Mouse (Mus musculus): ENCODE data around the gene Gjc2. TPM values are rescaled to one million over a fixed set of nuclear protein-coding genes. Genes with fewer than 3 reads are reported as not detected.

The Gjc2 gene
- polyA plus RNA-seq, 1 experiment from 2014 or later = 0.10 TPM

DNA sequence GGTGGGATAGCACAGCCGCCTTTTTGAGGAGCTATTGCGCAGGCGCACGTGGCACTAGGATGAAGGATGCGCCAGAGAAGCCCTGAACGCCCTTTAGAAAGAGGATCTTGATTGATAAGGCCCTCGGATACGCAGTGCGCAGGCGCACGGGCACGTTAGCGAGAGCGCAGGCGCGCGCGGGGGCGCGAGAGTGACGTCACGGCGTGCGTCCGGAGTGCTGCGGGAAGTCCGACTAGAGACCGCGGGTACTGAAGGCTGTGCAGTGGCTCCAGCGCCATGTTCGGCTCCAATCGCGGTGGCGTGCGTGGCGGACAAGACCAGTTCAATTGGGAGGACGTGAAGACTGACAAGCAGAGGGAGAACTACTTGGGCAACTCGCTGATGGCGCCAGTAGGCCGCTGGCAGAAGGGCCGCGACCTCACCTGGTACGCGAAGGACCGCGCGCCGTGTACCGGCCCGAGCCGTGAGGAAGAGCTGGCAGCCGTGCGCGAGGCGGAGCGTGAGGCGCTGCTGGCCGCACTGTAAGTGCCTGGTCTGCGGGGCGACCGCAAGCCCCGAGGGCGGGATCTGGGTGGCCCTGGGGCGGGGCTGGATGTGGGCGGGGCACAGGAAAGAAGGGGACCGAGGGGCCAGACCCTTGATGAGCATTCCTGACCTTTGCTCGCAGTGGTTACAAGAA lies 25.3 kb upstream of the Gjc2 start, which contains the start of gene 2310033P09Rik:
2310033P09Rik (plus strand) TSS at position 169 of the 679 bp plus-strand sequence.
- no peaks in the 10 kb centered on the region for H3K9me3 ChIP-seq (replicated peaks)
- WGBS (ENCODE audit: insufficient replicate concordance) = under 1% methylated on average over 67 of the region's 67 CpGs
- ATAC-seq (ENCODE audit: insufficient read depth) = peak; percentile 81

DNA sequence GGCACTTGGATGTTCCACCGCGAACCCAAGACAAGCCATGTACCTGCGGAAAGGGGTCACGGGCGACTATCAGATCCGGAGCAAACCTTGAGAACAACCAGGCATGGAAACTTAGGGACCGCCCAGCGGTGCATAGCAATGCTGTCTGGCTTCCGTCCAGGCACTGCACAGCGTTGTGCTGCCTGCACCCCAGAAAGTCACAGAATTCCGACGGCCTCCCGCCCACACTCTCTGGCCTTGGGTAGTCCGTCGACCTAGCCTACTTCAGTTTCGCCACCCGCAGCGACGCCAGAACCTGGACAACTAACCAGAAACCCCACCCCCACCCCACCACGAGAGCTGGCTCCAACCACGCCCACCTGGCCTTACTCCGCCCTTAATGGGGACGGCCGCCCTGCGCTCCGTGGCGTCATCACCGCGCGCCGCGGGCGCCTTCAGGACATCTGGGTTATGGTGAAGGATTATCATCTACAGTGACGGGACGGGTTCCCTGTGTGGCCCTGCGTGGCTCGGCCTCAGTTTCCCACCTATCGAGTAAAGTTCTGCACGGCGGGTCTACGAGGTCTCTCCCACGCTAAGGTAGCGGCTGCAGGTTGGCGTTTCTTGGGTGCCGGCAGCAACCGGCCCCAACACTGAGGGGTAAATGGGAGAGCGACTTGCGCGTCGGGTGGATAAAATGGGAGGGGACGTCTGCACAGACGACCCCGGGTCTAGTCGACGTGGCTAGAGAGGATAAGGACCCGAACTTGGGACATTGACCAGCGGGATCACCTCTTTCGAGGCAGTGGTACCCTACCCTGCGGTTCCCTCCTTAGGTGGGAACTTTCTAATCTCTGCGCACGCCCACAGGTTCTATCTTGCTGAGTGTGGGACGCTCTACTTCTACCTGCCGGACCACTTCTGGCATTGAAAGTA lies 19.3 kb upstream of the Gjc2 start, which contains the start of gene Mrpl55:
Mrpl55 (plus strand) TSS at position 406 of the 915 bp plus-strand sequence.
- Histone ChIP-seq H3K9ac (peak within 1 kb of the TSS; percentile 81), H3K4me2 (peak within 1 kb of the TSS; percentile 87), H3K4me1 (replicated peaks) (peaks cover 38% of the 10 kb centered on the region), H3K27me3 (no peaks in the 10 kb centered on the region), H3K9me3 (replicated peaks) (no peaks in the 10 kb centered on the region), H3K36me3 (replicated peaks) (peaks cover 51% of the 10 kb centered on the region), H3K27ac (replicated peaks) (peak within 1 kb of the TSS; percentile 85), H3K4me3 (replicated peaks) (peak within 1 kb of the TSS; percentile 90)
- peak; percentile 93 for ATAC-seq (ENCODE audit: insufficient read depth)
- under 1% methylated on average over 63 of the region's 63 CpGs for WGBS (ENCODE audit: insufficient replicate concordance)

More for the DNA sequence above, 25.3 kb upstream of the Gjc2 start, which contains the start of gene 2310033P09Rik:
- no peaks in the 10 kb centered on the region for H3K27me3 ChIP-seq
- H3K27ac ChIP-seq (replicated peaks) = peak within 1 kb of the TSS; percentile 94
- peak within 1 kb of the TSS; percentile 94 for H3K4me2 ChIP-seq
- H3K36me3 ChIP-seq (replicated peaks) = peaks cover 76% of the 10 kb centered on the region
- H3K9ac ChIP-seq = peak within 1 kb of the TSS; percentile 95
- H3K4me1 ChIP-seq (replicated peaks) = peaks cover 46% of the 10 kb centered on the region
- H3K4me3 ChIP-seq (replicated peaks) = peak within 1 kb of the TSS; percentile 97

DNA sequence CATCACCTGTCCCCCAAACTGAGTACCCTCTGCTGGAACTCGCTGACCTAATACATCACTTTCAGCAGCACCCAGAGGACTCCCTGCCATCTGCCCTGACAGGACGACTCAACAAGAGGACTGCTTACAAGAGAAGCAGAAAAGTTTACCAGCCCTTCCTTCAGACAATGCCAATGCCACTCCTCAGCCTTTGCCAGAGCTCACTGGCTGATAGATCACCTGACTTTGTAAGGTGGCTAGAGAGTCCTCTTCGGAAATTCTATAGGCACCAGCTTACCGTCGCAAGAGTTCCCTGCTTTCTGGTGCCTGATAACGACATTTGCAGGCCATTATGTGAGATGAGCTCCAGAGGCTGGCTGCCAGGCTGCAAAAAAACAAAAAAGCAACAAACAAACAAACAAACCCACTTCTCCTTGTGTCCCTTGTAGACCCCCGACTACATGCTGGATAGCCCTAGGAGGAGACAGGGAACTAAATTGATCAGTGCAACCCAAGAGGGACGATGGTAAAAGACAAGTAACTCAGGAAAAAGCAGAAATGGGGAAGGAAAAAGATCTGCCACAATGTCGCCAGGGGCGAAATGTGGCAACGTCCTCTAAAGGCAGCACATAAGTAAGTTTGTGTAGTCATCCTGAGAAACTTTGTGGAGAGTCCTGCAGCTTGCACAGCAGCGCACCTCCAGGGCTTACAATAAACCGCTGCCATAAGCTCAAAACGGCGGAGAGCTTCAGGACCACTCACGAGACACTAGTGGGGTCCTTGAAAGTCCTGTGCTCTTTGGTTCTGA lies 18.4 kb upstream of the Gjc2 start:
- 9% methylated on average over 16 of the region's 16 CpGs for WGBS (ENCODE audit: insufficient replicate concordance)
- Histone ChIP-seq H3K4me1 (replicated peaks) (peaks cover 38% of the 10 kb centered on the region), H3K27me3 (no peaks in the 10 kb centered on the region), H3K36me3 (replicated peaks) (peaks cover 42% of the 10 kb centered on the region), H3K9ac (peak overlapping the region; percentile 81), H3K27ac (replicated peaks) (peak overlapping the region; percentile 85), H3K9me3 (replicated peaks) (no peaks in the 10 kb centered on the region), H3K4me2 (peak overlapping the region; percentile 87), H3K4me3 (replicated peaks) (peak overlapping the region; percentile 90)
- no peak for ATAC-seq (ENCODE audit: insufficient read depth)

DNA sequence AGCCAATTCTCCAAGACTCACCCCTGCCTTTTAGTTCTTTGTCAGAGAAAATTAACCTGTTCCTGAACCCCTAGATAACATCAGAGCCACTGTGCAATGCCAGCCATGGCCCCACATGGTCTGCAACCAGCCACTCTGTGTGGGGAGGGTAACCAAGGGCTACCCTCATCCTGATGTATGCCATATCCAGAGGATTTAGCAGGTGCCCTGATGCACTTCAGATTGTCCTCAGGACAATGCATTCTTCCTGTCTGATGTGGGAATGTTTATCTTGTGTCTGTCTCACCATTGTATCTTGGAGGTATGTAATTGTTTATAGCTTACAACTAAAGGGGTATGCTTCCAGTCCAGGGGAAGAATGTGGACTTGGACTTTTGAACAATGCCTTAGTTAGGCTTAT lies 13.2 kb upstream of the Gjc2 start:
- H3K27me3 ChIP-seq = no peaks in the 10 kb centered on the region
- H3K4me1 ChIP-seq (replicated peaks) = peaks cover 34% of the 10 kb centered on the region
- no peaks in the 10 kb centered on the region for H3K9me3 ChIP-seq (replicated peaks)
- H3K9ac ChIP-seq = no peak overlapping the region
- no peak overlapping the region for H3K4me3 ChIP-seq (replicated peaks)
- H3K4me2 ChIP-seq = no peak overlapping the region
- peaks cover 16% of the 10 kb centered on the region for H3K36me3 ChIP-seq (replicated peaks)
- no peak overlapping the region for H3K27ac ChIP-seq (replicated peaks)
- no peak for ATAC-seq (ENCODE audit: insufficient read depth)

DNA sequence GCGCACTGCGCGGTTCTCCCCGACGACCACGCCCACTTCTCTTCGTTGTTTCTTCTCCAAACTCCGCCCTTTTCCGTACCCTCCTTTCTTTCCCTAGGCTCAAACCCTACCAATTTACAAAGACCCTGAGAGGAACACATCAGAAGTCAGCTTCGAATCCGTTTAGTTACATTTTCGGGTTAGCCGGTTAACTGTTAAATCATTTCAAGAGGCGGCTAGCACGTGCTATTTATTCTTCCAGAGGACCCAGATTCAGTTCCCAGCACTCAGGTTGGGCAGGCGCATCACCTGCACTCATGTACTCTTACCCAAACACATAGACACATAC lies 9.0 kb upstream of the Gjc2 start, which contains the start of gene Guk1:
Guk1 (minus strand) TSS at position 154 of the 328 bp plus-strand sequence.
- Histone ChIP-seq H3K4me3 (replicated peaks) (peak within 1 kb of the TSS; percentile 81), H3K4me2 (peak within 1 kb of the TSS; percentile 92), H3K36me3 (replicated peaks) (0 out of 2 replicates have a peak, but pooled peaks cover under 1% of the 10 kb centered on the region), H3K9ac (peak within 1 kb of the TSS; percentile 73), H3K27me3 (no peaks in the 10 kb centered on the region), H3K4me1 (replicated peaks) (peaks cover 48% of the 10 kb centered on the region), H3K27ac (replicated peaks) (peak within 1 kb of the TSS; percentile 95), H3K9me3 (replicated peaks) (no peaks in the 10 kb centered on the region)
- no peak for ATAC-seq (ENCODE audit: insufficient read depth)
- WGBS (ENCODE audit: insufficient replicate concordance) = 6% methylated on average over 16 of the region's 16 CpGs

DNA sequence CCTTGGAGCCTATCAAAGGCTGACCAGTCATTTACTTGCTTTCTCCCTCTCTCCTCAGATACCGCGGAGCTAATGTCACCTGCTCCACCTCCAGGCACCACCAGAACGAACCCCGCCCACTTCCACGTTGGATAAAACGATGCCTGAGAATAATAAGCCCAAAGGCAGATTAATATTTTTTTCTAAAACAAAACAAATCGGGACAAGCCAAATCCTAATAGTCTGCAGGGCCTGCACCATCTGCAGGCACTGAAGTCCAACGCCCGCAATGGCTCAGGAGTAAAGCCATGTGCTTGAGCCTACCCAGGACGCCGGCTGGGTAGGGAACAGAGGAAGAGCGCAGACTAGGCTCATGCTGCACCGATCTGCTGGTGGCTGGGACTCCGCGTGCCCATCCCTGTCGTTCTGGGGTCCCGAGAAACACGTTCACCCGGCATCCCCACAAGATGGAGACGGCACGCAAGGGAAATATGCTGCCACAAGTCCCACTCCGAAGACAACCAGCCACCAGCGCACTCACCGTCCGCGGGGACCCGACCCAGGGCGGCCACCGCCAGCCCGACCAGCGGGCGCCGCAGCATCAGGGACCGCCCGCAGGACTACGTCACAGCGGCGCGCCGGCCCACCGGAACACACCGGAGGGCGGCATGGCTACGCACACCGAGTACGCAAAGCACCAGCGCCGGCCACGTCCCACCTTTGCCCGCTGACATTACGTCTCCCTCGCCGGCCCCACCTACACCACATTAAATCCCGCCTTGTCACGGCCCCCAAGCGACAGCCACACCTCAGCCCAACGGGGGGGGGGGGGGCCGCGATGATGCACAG lies 8.4 kb upstream of the Gjc2 start:
- peak; percentile 95 for ATAC-seq (ENCODE audit: insufficient read depth)
- no peaks in the 10 kb centered on the region for H3K9me3 ChIP-seq (replicated peaks)
- 0 out of 2 replicates have a peak, but pooled peaks cover 6% of the 10 kb centered on the region for H3K36me3 ChIP-seq (replicated peaks)
- peak overlapping the region; percentile 81 for H3K4me3 ChIP-seq (replicated peaks)
- H3K4me2 ChIP-seq = peak overlapping the region; percentile 92
- peak overlapping the region; percentile 73 for H3K9ac ChIP-seq
- under 1% methylated on average over 56 of the region's 59 CpGs for WGBS (ENCODE audit: insufficient replicate concordance)
- peak overlapping the region; percentile 95 for H3K27ac ChIP-seq (replicated peaks)
- peaks cover 50% of the 10 kb centered on the region for H3K4me1 ChIP-seq (replicated peaks)
- H3K27me3 ChIP-seq = no peaks in the 10 kb centered on the region

DNA sequence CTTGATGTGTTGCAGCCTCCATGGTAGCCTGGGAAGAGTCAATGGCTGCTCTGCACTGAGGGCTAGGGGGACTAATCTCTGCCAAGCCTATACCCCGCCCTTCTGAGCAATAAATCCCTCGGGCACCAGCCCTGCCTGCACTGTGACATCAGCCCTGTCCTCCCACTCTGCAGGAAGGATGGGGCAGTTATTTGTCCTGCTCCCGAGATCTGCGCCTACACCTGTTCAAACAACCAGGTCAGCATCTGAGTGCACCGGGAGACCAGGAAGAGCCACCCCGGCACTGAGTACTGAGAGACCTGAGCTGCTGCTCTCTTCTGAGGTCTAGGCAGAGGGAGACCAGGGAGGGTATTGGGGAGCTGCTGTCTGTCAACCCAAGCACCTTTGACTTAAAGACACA lies 4.7 kb upstream of the Gjc2 start:
- WGBS (ENCODE audit: insufficient replicate concordance) = 63% methylated on average over 6 of the region's 6 CpGs
- H3K4me1 ChIP-seq (replicated peaks) = peaks cover 66% of the 10 kb centered on the region

DNA sequence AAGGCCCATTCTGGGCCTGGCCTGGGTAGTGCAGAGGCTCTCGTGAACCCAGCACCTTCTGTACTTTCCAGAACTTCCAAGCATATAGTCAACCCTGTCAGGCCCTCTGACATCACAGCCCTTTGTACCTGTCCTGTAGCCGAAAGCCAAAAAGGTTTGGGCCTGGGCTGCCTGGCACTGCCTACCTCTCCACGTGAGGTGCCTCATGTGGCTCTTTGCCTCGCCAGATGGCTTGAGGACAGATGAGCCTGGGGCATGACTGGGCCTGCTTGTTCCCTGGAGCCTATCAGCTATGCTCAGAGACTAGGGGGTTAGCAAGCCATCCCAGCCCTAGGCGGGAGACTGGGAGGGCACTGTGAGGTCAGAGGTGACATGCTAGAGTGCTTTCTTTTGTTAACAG lies 2.5 kb upstream of the Gjc2 start:
- no peak overlapping the region for H3K9ac ChIP-seq
- ATAC-seq (ENCODE audit: insufficient read depth) = no peak
- peaks cover 32% of the 10 kb centered on the region for H3K36me3 ChIP-seq (replicated peaks)
- no peaks in the 10 kb centered on the region for H3K9me3 ChIP-seq (replicated peaks)
- no peak overlapping the region for H3K4me2 ChIP-seq
- H3K27ac ChIP-seq (replicated peaks) = 0 out of 2 replicates have a peak overlapping the region, but pooled peaks have one; percentile 24
- no peak overlapping the region for H3K4me3 ChIP-seq (replicated peaks)
- WGBS (ENCODE audit: insufficient replicate concordance) = 67% methylated on average over 5 of the region's 5 CpGs
- peaks cover 53% of the 10 kb centered on the region for H3K4me1 ChIP-seq (replicated peaks)
- peaks cover 8% of the 10 kb centered on the region; the same call in 1 of the 2 replicates for H3K27me3 ChIP-seq

More for the DNA sequence above, 4.7 kb upstream of the Gjc2 start:
- Histone ChIP-seq H3K27me3 (no peaks in the 10 kb centered on the region), H3K27ac (replicated peaks) (no peak overlapping the region), H3K36me3 (replicated peaks) (peaks cover 32% of the 10 kb centered on the region), H3K4me2 (no peak overlapping the region), H3K4me3 (replicated peaks) (no peak overlapping the region), H3K9me3 (replicated peaks) (no peaks in the 10 kb centered on the region), H3K9ac (no peak overlapping the region)
- no peak for ATAC-seq (ENCODE audit: insufficient read depth)

DNA sequence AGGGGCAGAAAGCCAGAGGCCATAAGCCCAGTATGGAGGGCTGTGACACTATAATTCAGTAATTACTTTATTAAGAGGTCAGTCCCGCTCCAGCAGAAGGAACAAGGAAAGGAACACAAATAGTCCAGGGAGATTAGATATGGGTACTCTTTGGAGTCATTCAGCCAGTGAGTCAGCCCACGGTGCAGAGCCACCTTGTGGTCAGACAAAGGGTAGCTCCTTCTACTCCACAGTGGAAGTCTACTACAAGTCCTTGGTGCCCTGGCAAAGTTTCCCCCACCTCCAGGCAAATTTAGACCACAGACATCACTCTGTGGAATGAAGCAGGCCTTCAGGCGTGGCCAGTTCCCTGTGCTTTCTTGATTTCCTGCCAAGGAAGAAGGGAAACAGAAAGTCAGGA lies 808 bp upstream of the Gjc2 start:
- WGBS (ENCODE audit: insufficient replicate concordance) = 15% methylated on average over 3 of the region's 3 CpGs
- H3K4me3 ChIP-seq (replicated peaks) = no peak overlapping the region
- ATAC-seq (ENCODE audit: insufficient read depth) = peak; percentile 45
- peaks cover 25% of the 10 kb centered on the region for H3K27me3 ChIP-seq
- peak overlapping the region; percentile 61 for H3K27ac ChIP-seq (replicated peaks)
- peak overlapping the region; percentile 26; the same call in 1 of the 2 replicates for H3K9ac ChIP-seq
- H3K4me2 ChIP-seq = no peak overlapping the region
- peaks cover 44% of the 10 kb centered on the region for H3K4me1 ChIP-seq (replicated peaks)
- no peaks in the 10 kb centered on the region for H3K9me3 ChIP-seq (replicated peaks)
- H3K36me3 ChIP-seq (replicated peaks) = peaks cover 32% of the 10 kb centered on the region

DNA sequence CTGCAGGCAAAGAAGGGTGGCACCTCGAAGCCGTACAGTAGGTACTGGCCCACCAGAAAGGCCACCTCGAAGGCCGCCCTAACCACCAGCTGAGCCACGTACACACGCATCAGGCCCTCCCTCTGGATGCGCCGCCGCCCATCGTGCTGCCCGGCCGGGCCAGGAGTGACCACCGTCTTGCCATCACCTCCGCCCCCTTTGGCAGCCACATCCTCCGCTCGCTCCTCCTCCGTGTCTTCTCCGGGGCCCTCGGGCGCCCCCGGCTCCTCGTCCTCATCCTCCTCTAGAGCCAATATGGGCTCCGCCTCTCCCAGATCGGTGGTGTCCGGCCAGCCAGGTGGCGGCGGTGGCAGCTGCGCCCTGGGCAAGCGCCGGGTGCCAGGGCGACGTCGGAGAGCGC lies 6.1 kb downstream of the Gjc2 start:
- WGBS (ENCODE audit: insufficient replicate concordance) = 9% methylated on average over 34 of the region's 34 CpGs
- peaks cover 92% of the 10 kb centered on the region for H3K27me3 ChIP-seq

More for the DNA sequence above, 6.1 kb downstream of the Gjc2 start:
- Histone ChIP-seq H3K9ac (no peak overlapping the region), H3K4me3 (replicated peaks) (no peak overlapping the region; the same call in 1 of the 2 replicates), H3K9me3 (replicated peaks) (no peaks in the 10 kb centered on the region), H3K4me2 (no peak overlapping the region), H3K27ac (replicated peaks) (no peak overlapping the region), H3K4me1 (replicated peaks) (peaks cover 11% of the 10 kb centered on the region; the same call in 1 of the 2 replicates), H3K36me3 (replicated peaks) (no peaks in the 10 kb centered on the region)
- ATAC-seq (ENCODE audit: insufficient read depth) = no peak

All from liver, embryonic 15.5 days (tissue).